Mouse (Mus musculus) heart, embryonic 15.5 days (tissue): Measurements from ENCODE around the gene Radil. TPM values are rescaled to one million over a fixed set of nuclear protein-coding genes. Genes with fewer than 3 reads are reported as not detected.

ENCODE experiments used
- ATAC-seq: fragments of 200-750 bp; cut with Nextera tagmentation; replicated peaks from 2 replicates; pipeline ENCODE4 v1.8.0; 2017; ENCODE audit warnings: low read depth, moderate TSS enrichment; ENCODE audit not compliant: insufficient number of reproducible peaks, insufficient read depth, low FRiP score
- H3K27ac ChIP-seq: fragments of 300-500 bp; sonication (generic); 2 replicates; pipeline ENCODE4 v1.5.1; 2015; ENCODE audit warnings: mild to moderate bottlenecking, inconsistent platforms
- H3K27me3 ChIP-seq: fragments of 300-500 bp; sonication (generic); 2 replicates; pipeline ENCODE4 v1.6.1; 2015; ENCODE audit warnings: inconsistent platforms
- H3K36me3 ChIP-seq: fragments of 300-500 bp; sonication (generic); 2 replicates; pipeline ENCODE4 v1.6.1; 2015; ENCODE audit warnings: mild to moderate bottlenecking, inconsistent platforms
- H3K4me1 ChIP-seq: fragments of 300-500 bp; sonication (generic); replicated peaks from 2 replicates; pipeline ENCODE4 v1.6.1; 2015; ENCODE audit warnings: inconsistent platforms
- H3K4me2 ChIP-seq: fragments of 300-500 bp; sonication (generic); 2 replicates; pipeline ENCODE4 v1.6.1; 2015; ENCODE audit warnings: inconsistent platforms, mild to moderate bottlenecking, moderate library complexity
- H3K4me3 ChIP-seq: fragments of 300-500 bp; sonication (generic); 2 replicates; pipeline ENCODE4 v1.5.1; 2015; ENCODE audit warnings: mild to moderate bottlenecking, inconsistent platforms
- H3K9ac ChIP-seq: fragments of 300-500 bp; sonication (generic); 2 replicates; pipeline ENCODE4 v1.6.1; 2015; ENCODE audit warnings: mild to moderate bottlenecking, inconsistent platforms
- H3K9me3 ChIP-seq: fragments of 300-500 bp; sonication (generic); replicated peaks from 2 replicates; pipeline ENCODE4 v1.6.1; 2016; ENCODE audit warnings: inconsistent platforms
- WGBS: fragments of 180-500 bp; shearing (Covaris S2); methylation state at CpG from one replicate; pipeline ENCODE4 v1.1.7; 2015; ENCODE audit warnings: mixed read lengths; 5-methylcytosine and 5-hydroxymethylcytosine counted together
- polyA plus RNA-seq: library from polyadenylated mRNA; unstranded; fragments of >200 nt; fragmentation: Nextera tagmentation; extraction: Ambion mirVana; gene quantifications from 2 replicates; pipeline ENCODE4 v1.2.1, GENCODE M21; 2015

Gene Radil
- polyA plus RNA-seq, 1 experiment from 2014 or later, result 9.7 TPM

- Histone ChIP-seq H3K9ac (no peak overlapping the region), H3K4me1 (peaks cover 21% of the 10 kb centered on the region), H3K4me2 (no peak overlapping the region), H3K4me3 (no peak overlapping the region), H3K9me3 (no peaks in the 10 kb centered on the region), H3K36me3 (peaks cover 37% of the 10 kb centered on the region), H3K27ac (no peak overlapping the region), H3K27me3 (no peaks in the 10 kb centered on the region)
- ATAC-seq, result no peak
- WGBS, result 79% methylated on average over 5 of the region's 5 CpGs
Observed at GRCm38 (mm10) chr5:142459834-142460233, 91.1 kb downstream of the Radil start.

GRCm38 (mm10) chr5:142458791-142459557 is 91.9 kb downstream of the Radil start:
- Histone ChIP-seq H3K27me3 (no peaks in the 10 kb centered on the region), H3K36me3 (peaks cover 44% of the 10 kb centered on the region), H3K9ac (no peak overlapping the region), H3K4me3 (no peak overlapping the region), H3K9me3 (no peaks in the 10 kb centered on the region), H3K27ac (no peak overlapping the region), H3K4me1 (peaks cover 15% of the 10 kb centered on the region), H3K4me2 (no peak overlapping the region)
- WGBS, result 89% methylated on average over 17 of the region's 17 CpGs
- ATAC-seq, result no peak

- H3K4me3 ChIP-seq, result no peak overlapping the region
- no peaks in the 10 kb centered on the region for H3K27me3 ChIP-seq
- no peak overlapping the region for H3K9ac ChIP-seq
- no peak overlapping the region for H3K4me2 ChIP-seq
- H3K9me3 ChIP-seq, result no peaks in the 10 kb centered on the region
- WGBS, result 43% methylated on average over 10 of the region's 10 CpGs
- peaks cover 55% of the 10 kb centered on the region for H3K36me3 ChIP-seq
- no peak for ATAC-seq
- H3K4me1 ChIP-seq, result peaks cover 9% of the 10 kb centered on the region
- peak overlapping the region; percentile 55 for H3K27ac ChIP-seq
Observed at GRCm38 (mm10) chr5:142457345-142457744, 93.6 kb downstream of the Radil start.

- peaks cover 10% of the 10 kb centered on the region for H3K4me1 ChIP-seq
- no peak overlapping the region for H3K27ac ChIP-seq
- H3K4me2 ChIP-seq, result no peak overlapping the region
- no peak for ATAC-seq
- H3K4me3 ChIP-seq, result no peak overlapping the region
- H3K27me3 ChIP-seq, result no peaks in the 10 kb centered on the region
- H3K9me3 ChIP-seq, result no peaks in the 10 kb centered on the region
- 61% methylated on average over 15 of the region's 15 CpGs for WGBS
- peaks cover 57% of the 10 kb centered on the region for H3K36me3 ChIP-seq
- no peak overlapping the region for H3K9ac ChIP-seq
Observed at GRCm38 (mm10) chr5:142456318-142456717, 94.6 kb downstream of the Radil start.

GRCm38 (mm10) chr5:142453742-142454141 is 97.2 kb downstream of the Radil start:
- Histone ChIP-seq H3K9ac (no peak overlapping the region), H3K4me2 (no peak overlapping the region), H3K9me3 (no peaks in the 10 kb centered on the region), H3K27ac (no peak overlapping the region), H3K4me3 (no peak overlapping the region), H3K36me3 (peaks cover 71% of the 10 kb centered on the region), H3K27me3 (no peaks in the 10 kb centered on the region), H3K4me1 (peaks cover 12% of the 10 kb centered on the region)
- ATAC-seq, result no peak
- whole genome bisulfite sequencing, result 93% methylated on average over 13 of the region's 13 CpGs

- Histone ChIP-seq H3K27me3 (no peaks in the 10 kb centered on the region), H3K4me3 (no peak overlapping the region), H3K4me1 (peaks cover 13% of the 10 kb centered on the region), H3K9me3 (no peaks in the 10 kb centered on the region), H3K27ac (no peak overlapping the region), H3K9ac (no peak overlapping the region), H3K4me2 (no peak overlapping the region), H3K36me3 (peaks cover 55% of the 10 kb centered on the region)
- ATAC-seq, result no peak
- 33% methylated on average over 1 of the region's 1 CpGs for WGBS
Observed at GRCm38 (mm10) chr5:142451759-142452158, 99.1 kb downstream of the Radil start.

- no peak overlapping the region for H3K27ac ChIP-seq
- H3K36me3 ChIP-seq, result peaks cover 46% of the 10 kb centered on the region
- H3K9ac ChIP-seq, result no peak overlapping the region
- H3K9me3 ChIP-seq, result no peaks in the 10 kb centered on the region
- no peak for ATAC-seq
- H3K4me3 ChIP-seq, result no peak overlapping the region
- peaks cover 12% of the 10 kb centered on the region for H3K4me1 ChIP-seq
- no peaks in the 10 kb centered on the region for H3K27me3 ChIP-seq
- no peak overlapping the region for H3K4me2 ChIP-seq
- WGBS, result 95% methylated on average over 9 of the region's 9 CpGs
Observed at GRCm38 (mm10) chr5:142450846-142451245, 100.1 kb downstream of the Radil start.

- WGBS, result 60% methylated on average over 12 of the region's 12 CpGs
- peaks cover 29% of the 10 kb centered on the region for H3K36me3 ChIP-seq
Observed at GRCm38 (mm10) chr5:142448623-142449022, 102.3 kb downstream of the Radil start.

GRCm38 (mm10) chr5:142448076-142448475 is 102.8 kb downstream of the Radil start:
- no peak; the same call in 1 of the 2 replicates for ATAC-seq
- WGBS, result 9% methylated on average over 9 of the region's 9 CpGs
- peak overlapping the region; percentile 43 for H3K4me2 ChIP-seq
- peak overlapping the region; percentile 16; the same call in 1 of the 2 replicates for H3K9ac ChIP-seq
- H3K36me3 ChIP-seq, result peaks cover 25% of the 10 kb centered on the region
- H3K4me3 ChIP-seq, result no peak overlapping the region
- no peaks in the 10 kb centered on the region for H3K9me3 ChIP-seq
- H3K4me1 ChIP-seq, result peaks cover 39% of the 10 kb centered on the region
- no peaks in the 10 kb centered on the region for H3K27me3 ChIP-seq
- H3K27ac ChIP-seq, result no peak overlapping the region

More at GRCm38 (mm10) chr5:142448623-142449022, 102.3 kb downstream of the Radil start:
- Histone ChIP-seq H3K4me1 (peaks cover 33% of the 10 kb centered on the region), H3K4me2 (no peak overlapping the region), H3K27ac (no peak overlapping the region), H3K4me3 (no peak overlapping the region), H3K9ac (no peak overlapping the region), H3K27me3 (no peaks in the 10 kb centered on the region), H3K9me3 (no peaks in the 10 kb centered on the region)
- ATAC-seq, result no peak

GRCm38 (mm10) chr5:142445709-142446108 is 105.2 kb downstream of the Radil start:
- Histone ChIP-seq H3K9ac (no peak overlapping the region), H3K4me1 (peaks cover 53% of the 10 kb centered on the region), H3K27me3 (no peaks in the 10 kb centered on the region), H3K4me3 (no peak overlapping the region), H3K27ac (no peak overlapping the region), H3K36me3 (peaks cover 15% of the 10 kb centered on the region), H3K9me3 (no peaks in the 10 kb centered on the region), H3K4me2 (no peak overlapping the region)
- WGBS, result 53% methylated on average over 8 of the region's 8 CpGs
- no peak for ATAC-seq

- Histone ChIP-seq H3K9me3 (no peaks in the 10 kb centered on the region), H3K4me2 (no peak overlapping the region), H3K9ac (no peak overlapping the region), H3K4me3 (no peak overlapping the region), H3K27me3 (no peaks in the 10 kb centered on the region), H3K27ac (peak overlapping the region; percentile 41), H3K36me3 (peaks cover 7% of the 10 kb centered on the region), H3K4me1 (peaks cover 56% of the 10 kb centered on the region)
- no peak for ATAC-seq
- 48% methylated on average over 11 of the region's 11 CpGs for WGBS
Observed at GRCm38 (mm10) chr5:142444791-142445531, 105.9 kb downstream of the Radil start.
